Mouse (Mus musculus): ENCODE measurements at regions not wholly inside any gene's neighbourhood (a gene's known extent, or its start where the extent isn't known, plus 50 kb on each side); places are given as distances from the start of the nearest gene placed in this dataset.

DNA sequence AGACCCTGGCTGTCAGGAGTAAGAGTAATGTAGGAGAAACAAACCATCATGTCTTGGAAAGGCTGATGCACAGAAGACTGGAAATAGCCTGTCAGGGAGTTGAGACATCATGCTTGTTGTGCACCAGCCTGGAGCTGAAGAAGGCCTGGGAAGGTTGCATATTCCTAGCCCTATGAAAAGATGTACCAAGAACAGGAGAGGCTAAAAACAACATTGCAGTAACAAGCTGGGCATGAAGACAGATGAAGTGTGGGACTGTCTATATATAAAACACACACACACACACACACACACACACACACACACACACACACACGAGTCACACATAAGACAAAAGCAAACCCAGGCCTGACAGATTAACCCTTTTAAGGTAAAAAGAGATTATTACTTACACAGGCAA is 185.1 kb upstream of the Tmem72 start:
- no peak for DNase-seq (ENCODE audit: low spot score in 2 of 2)

DNA sequence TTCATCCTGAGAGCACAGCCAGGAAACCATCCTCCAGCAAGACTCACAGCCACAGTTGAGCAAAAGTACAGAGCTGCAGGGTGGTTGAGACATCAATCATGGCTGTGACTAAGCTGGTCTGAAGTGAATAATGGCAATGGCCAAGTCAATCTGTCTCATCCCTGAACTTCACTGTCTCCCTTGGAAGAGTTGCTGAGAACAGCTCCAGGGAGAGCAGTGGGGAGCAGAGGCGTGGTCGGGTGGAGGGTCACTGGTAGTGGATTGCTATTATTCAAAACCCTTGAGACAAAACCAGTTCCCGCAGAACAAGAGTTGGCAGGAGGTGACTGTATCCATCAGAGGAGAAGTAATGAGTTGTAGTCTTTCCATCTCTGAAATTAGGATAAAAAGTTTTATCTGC is 185.7 kb upstream of the Tmem72 start:
- DNase-seq (ENCODE audit: low spot score in 2 of 2), result no peak

DNA sequence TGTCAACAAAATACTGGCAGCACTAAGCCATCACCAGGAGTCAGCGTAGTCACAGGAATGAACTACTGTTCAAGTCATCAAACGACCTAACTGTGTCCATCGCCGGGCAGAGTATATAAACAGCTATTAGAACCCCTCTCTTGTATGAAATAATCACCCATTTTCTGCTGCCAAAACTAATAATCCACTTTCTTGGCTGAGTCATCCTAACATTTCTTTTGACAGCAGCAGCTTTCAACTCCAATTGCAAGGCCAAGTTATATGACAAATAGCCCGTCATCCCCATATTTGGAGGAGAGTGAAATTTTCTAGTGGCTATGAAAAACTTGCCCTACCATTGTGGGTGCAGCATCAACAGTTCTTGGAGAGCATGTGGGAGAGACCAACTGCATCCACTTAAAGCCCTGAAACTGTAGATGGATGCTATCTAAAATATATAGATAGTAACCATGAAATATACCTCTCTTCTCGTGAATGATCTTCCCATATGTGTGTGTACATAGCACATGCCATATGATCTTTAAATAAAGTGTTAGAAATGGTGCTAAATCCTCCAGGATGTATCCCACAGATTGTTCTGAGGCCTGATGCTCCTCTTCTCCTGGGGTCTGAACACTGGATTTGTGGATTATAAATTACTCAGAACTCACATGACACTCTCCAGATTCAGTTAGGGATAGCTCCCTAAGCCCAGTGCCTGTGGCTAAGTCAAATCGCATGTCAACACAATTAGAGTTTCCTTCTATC is 189.9 kb upstream of the Tmem72 start:
- no peak for DNase-seq (ENCODE audit: low spot score in 2 of 2)

DNA sequence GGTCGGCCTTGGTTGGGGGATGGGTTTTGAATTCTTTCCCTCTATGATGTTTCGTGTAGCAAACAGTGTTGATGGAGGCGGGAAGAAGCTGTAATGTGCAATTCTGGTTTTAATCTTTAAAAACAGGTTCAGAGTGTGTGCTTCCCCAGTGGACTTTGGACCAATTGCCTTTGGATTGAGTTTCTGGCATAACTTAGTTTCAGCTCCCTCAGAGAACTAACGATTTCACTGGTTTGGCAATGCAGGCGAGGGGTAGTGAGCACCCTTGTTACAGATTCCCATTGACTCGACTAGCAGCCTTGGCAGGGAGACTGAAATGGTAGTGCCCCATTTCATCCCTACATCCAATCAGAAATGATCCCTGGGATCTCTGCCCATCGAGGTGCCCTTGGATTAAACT is 193.9 kb upstream of the Tmem72 start:
- DNase-seq (ENCODE audit: low spot score in 2 of 2), result no peak

DNA sequence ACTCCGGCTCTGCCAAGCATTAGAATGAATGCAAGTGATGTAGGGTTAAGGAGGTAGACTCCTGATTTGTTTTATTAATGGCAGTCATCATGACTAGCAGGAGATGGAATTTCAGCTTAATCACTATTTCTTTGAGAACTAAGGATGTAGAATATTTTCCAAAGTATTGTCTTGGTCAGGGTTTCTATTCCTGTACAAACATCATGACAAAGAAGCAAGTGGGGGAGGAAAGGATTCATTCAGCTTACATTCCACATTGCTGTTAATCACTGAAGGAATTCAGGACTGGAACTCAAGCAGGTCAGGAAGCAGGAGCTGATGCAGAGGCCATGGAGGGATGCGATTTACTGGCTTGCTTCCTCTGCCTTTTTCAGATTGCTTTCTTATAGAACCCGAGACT is 195.4 kb upstream of the Tmem72 start:
- no peak for DNase-seq (ENCODE audit: low spot score in 2 of 2)

DNA sequence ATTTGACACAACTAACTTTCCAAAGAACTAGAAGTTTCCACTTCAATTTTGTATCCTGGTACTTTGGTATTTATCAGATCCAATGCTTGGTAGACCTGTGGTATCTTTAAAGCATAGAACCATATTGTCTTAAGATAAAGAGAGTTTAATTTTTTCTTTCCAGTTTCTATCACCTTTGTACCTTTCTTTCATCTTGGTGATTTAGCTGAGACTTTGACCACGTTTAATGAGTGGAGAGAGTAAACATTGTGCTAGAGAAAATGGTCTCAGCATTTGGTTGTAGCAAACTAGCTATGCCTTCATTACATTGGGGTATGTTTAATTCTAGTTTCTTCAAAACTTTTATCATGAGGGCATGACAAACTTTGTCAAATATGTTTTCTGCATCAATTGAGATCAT is 197.4 kb upstream of the Tmem72 start:
- DNase-seq (ENCODE audit: low spot score in 2 of 2), result no peak

DNA sequence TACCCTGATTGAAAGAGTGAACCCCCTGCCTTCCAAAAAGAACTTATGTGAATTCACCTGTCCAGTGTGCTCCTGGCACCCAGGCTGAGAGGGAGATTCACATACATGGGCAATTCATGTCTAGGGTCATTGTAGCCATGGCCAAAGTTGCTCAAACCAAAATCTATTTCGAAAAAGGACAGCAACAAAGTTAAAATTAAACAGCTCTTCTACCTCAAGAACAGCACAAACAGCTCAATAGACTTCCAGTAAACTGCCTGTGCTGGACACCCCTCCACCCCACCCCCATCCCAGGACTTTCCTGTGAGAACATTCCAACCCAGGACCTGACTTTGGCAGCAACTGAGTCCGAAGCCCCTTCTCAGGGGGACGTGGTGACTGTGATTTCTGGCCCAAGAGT is 218.3 kb upstream of the Tmem72 start:
- DNase-seq (ENCODE audit: low spot score in 2 of 2), result no peak

DNA sequence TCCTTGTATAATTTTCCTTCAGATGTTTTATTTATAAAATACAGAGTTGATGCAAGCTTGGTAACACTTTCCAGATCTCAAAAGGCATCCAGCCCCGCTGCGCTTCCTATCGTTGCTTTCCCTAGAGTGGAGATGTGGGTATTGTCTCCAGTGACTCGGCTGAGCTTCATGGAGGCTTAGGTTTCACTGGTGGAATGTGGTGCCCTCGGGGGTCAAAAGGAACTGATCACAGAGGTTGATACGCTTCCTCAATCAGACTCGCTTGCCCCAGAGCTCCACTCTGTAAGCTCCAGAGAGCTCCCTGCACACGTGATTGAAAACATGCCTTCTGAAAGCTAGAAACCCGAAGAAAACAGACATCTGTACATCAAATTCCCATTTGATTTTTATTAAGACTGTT is 224.9 kb upstream of the Tmem72 start:
- DNase-seq (ENCODE audit: low spot score in 2 of 2), result no peak

DNA sequence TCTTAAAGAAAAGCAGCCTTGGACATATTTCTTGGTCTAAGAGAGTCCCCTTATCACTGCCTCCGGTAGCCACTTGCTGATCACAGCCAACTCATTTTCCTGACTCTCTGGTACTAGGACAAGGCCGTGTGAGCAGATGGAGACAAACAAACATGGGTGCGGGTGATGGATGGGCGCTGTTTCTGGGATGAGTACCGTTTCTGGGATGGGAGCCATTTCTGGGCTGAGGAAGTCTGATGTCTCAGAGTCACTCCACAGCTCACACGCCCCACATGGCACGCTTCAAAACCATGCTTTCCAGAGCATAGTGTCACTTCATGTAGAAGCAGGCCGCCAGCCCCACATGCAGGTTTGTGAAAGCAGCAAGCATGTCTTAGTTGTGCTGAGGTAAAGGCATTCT is 225.6 kb upstream of the Cxcl12 start:
- DNase-seq (ENCODE audit: low spot score in 2 of 2), result no peak

DNA sequence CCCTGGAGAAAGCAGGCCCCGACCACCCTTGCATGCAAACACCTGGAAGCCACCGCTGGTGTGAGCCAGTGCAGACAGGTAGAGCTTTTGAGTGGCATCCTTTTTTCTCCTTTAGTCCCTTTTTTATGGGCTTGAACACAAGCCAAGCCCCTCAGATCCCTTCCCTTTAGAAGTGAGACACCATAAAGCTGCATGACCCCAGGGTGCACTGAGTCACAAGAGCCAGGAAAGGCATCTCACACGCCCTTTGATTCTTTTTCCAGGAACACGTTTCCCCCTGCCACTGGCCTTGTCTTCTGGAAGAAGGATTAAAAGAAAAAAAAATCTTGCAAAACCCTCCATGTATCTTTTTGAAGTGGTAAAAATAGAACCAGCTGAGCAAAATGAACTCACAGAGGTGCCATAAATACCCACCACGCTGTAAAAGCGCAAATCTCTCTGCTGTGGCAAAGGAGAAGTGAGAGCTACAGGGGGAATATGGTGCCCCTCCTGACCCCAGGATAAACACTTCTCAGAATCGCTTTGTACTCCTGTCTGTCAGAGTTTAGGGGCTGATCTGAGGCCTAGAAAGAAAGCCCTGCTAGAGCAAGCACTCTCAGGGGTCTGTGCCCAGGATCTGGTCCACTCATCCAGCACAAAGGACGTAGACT is 222.1 kb upstream of the Cxcl12 start:
- no peak for DNase-seq (ENCODE audit: low spot score in 2 of 2)

DNA sequence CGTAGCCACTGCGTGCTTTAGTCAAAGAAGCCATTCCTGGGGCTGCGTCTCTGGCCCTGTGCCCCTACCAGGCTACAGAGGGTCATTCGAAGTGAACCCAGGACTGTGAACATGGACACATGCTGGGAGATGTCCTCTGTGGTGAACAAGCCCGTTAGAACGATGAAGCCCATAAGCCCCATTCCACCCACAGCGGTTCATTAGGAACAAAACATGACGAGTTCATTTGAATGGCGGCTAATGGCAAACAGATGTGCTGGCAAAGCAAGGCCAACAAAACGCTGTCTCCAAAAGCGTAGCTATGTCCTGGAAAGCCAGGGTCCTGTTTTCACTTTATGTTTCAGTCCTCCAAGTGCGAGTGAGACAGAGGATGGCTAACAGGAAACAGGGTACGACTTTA is 208.7 kb upstream of the Cxcl12 start:
- DNase-seq (ENCODE audit: low spot score in 2 of 2), result no peak

DNA sequence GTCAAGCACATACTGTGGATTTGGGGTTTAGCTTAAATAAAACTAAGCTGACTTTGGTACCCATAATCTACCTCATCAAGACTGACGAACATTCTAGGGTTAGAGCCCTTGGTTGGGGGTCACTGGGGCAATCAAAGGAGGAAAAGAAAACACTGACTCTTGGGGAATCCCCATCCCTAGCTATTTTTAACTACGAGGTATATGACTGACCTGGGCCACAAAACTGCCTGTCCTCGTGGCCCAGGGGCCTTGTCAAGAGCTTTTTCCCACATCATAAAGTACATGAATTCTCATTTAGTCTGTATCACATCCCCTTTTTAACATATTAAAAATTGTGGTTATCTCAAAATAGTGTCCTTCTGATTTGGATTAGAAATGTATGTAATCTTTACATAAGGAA is 207.7 kb upstream of the Cxcl12 start:
- DNase-seq (ENCODE audit: low spot score in 2 of 2), result no peak

DNA sequence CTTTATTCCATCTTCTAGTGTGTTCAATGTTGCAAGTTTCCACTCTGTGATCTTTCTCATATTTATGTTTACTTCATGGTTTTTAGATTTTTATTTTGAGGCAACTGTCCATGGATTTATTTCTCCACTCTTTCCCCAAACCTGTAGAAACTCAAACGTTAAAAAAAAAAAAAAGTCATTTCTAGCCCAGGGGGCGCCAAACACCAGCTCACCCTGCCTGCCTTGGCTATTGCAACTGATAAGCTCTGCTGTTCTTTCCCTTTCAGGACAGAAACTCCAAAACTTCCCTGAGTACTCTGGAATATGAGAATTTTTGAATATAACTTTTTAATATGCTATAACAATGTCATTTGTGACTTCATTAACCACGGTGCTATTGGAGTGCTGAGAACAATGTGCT is 201.9 kb upstream of the Cxcl12 start:
- no peak for DNase-seq (ENCODE audit: low spot score in 2 of 2)

DNA sequence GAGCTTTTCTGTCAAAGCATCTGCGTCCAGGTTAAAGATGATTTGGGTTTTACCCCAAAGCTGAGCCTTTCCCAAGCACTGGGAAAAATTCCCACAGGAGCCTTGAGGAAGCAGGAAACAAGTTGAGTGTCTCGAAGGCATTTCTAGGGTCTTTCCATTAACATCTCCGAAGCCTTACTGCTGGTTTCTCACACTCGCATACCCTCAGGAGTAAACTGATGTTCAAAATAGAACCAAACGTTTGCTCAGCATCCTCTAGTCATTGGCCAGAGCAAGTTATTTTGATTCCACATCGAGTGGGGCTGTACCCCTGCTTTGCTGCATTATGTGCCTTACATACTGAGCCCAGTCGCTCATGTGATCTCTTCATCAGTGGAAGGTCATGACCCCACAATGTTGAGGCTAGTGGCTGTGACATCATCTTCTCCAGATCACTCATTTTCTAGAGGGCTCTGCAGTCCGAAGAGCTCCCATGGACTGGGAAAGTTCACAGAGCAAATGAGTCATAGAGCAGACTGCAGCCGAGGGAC is 198.9 kb upstream of the Cxcl12 start:
- no peak for DNase-seq (ENCODE audit: low spot score in 2 of 2)

DNA sequence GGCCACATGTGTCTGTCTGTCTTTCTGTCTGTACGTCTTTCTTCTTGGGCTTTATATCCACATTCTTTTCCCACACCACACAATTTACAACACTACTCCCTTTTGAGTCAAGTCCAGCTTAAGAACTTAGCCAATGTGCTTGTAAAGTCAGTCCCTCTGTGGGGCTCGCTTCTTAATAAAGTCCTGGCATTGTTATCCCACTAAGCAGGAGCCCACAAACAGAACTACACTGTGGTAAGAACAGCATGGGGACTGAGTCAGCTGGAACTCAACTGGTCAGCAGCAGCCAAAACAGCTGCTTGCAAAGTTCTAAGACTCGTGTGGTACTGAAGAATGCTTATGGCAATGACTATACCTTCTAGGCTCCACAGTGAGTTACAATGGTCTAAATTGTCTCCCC is 193.5 kb upstream of the Cxcl12 start:
- no peak for DNase-seq (ENCODE audit: low spot score in 2 of 2)

DNA sequence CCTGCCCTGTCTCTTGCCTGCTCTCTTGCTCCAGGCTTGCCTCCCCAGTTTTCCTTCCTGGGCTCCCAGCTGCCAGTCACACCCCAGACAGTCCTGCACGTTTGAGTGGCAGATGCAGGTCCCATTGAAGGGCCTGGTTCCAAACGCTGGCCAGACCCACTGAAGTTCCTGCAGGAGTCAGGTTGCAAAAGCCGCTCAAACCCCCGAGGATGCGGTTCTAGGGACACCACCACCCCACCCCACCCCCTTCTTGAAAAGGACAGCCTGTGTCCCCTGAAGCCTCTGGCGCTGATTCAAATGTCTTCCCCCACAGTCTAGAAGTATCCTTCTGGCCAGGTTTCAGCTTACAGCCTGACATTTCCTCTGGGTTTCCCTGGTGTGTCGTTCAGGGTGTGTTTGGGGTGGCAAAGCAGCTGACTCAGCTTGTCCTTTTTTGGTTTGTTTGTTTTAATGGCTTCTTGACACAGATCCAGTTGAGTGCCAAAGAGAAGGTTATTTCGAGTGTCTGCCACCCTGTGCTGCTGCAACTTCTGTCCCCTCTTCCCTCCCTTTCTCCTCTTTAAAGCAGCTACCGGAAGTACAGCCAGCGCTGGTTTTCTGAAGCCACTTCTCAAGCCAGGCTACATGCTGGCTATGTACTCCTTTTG is 187.9 kb upstream of the Cxcl12 start:
- DNase-seq (ENCODE audit: low spot score in 2 of 2), result no peak

DNA sequence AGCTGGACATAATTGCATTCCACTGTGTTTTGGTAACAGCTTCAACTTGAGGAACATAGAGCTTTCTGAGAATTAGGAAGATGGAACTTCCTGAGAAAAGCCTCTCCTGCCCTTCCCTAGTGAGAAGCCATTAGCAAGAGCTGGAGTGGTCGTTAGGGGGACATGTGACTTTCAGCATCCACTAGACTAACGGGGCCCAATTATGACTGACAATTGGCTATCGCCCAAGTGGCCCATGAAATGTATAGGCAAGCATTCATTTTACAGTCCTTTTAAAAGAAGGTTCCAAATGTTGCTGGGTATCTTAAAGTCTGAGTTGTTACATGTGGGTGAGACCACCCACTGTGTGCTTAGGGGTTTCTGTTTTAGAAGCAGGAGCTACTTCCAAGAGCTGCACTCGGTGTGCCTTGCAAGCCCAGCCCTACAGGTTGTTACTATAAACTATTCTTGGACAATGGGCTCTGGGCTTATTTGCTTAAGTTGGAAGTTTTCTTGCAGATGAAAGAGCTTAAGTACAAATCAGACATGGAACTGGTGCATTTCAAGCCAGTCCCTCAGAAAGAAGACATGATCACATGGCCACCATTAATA is 183.1 kb upstream of the Cxcl12 start:
- DNase-seq (ENCODE audit: low spot score in 2 of 2), result no peak

DNA sequence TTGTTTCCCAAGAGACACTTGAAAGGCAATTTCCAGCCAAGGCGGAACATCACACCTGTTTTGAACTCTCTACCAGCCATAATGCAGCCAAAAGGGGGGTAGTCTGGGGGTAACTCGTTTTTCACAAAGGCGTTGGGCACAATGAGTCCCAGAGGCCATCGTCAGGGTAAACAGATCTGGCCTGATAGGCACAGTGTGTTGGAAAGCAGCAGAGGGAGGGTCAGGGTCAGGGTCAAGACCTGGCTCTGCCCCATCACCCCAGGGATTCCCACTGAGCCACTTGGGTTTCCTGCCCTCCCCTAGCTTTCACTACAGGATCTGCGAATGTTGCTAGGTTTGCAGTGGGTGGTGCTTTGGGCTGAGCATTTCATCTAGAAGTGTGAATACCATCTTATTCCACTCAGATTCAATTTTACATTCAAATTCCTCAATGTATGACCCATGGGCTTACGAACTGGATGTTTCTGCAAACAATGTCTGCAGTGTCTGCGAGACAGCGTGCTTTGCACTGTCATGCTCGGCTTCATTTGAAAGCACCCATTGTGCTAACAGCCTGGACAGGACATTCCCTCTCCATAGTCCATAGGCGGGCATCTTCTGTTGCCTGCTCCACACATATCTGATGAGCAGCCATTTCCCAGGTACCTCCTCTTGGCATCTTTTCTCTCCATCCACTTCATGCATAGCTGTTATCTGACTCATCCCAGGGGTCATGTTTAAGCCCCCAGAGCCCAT is 181.9 kb upstream of the Cxcl12 start:
- DNase-seq (ENCODE audit: low spot score in 2 of 2), result no peak

DNA sequence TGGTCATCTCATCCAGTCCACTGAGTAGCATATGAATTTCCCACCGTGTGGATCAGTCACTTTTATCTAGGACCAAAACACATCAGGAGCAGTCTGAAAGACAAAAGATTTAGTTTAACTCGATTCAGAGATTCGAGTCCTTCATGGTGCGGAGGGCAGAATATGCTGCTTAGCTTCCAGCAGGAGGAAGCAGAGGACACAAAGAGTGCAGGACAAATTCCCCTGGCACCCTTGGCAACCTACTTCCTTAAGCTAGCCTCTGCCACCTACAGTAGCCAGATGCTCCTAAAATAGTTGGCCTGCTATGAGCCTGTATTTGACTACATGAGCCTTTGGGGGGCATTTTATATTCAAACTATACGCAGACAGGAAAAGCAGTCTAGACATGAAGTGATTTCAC is 181.1 kb upstream of the Cxcl12 start:
- no peak for DNase-seq (ENCODE audit: low spot score in 2 of 2)

DNA sequence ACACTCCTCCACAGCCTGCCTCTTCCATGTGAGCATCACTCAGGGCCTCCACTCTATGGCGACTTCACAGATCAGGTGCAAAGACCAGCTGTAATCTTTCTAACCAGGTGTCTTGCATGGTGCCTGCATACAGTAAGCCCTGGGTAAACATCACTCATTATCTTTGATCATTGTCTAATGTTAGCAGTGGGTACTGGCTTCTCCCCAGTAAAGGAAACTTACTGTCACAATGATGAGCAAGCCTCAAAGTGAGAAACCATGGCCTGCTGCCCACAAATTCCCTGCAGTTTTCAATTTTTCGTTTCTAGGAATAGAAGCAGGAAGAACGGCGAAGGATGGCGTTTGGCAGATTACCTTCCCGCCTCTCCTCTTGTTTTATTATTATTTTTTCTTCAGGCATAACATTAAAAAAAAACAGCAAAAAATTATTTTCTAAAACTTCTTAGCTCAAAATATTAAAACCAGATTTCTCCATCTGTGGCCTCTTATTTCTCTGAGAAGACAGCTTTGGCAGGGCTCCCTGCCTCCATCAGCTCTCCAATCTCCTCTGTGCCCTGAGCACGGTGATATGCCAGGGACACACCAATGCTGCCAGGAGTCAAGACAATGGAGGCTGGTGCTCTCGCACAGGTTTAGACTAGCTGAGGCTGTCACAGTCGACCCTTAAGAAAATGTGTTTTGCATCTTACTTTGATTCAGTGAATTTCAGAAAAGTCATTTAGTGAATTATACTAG is 169.2 kb upstream of the Cxcl12 start:
- no peak for DNase-seq (ENCODE audit: low spot score in 2 of 2)

DNA sequence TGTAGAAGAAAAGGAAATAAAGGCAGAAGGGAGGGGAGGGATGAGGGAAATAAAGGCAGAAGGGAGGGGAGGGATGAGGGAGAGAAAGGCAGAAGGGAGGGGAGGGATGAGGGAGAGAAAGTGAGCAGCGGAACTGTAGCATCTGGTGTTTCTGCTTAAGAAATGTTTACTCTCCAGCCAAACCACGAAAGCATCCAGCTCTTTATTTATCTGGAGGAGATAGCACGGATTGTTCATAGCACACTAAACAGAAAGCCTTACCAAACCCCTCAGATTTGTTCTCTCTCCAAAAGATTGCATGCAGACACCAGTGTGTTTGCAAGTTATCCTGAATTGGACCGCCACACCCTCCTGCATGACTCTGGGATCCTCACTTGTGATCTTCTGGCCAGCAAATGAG is 168.4 kb upstream of the Cxcl12 start:
- no peak for DNase-seq (ENCODE audit: low spot score in 2 of 2)

All from thymus, postnatal 10 days (tissue).